Mouse (Mus musculus): ENCODE results near the gene Ephx3.

- TF ChIP-seq POLR2A (IDR thresholded peaks at IDR 0.05; ENCODE audit: borderline replicate concordance, extremely low read depth, insufficient read depth, insufficient read length, poor library complexity, severe bottlenecking) (no peak), CTCF (IDR thresholded peaks at IDR 0.05; ENCODE audit: borderline replicate concordance, extremely low read depth, insufficient read depth, insufficient read length) (no peak)
Observed at GRCm38 (mm10) chr17:32164780-32165179, 24.6 kb downstream of the Ephx3 start.

All from brain, embryonic 14.5 days (tissue).